Mouse (Mus musculus) liver, adult 2 months (tissue): ENCODE results near the gene Bptf. TPM values are rescaled to one million over a fixed set of nuclear protein-coding genes. Genes with fewer than 3 reads are reported as not detected.

Experiments used
- DNase-seq: peaks from one replicate; pipeline ENCODE4 v3.0.0-alpha.2; 2011; ENCODE audit warnings: low read depth, low spot score; ENCODE audit errors: extremely low read depth
- H3K27ac ChIP-seq: fragments of 200-500 bp; replicated peaks from 2 replicates; pipeline ENCODE4 v1.5.1; 2012; ENCODE audit warnings: low read depth, mild to moderate bottlenecking, control low read depth, inconsistent platforms, low read length; ENCODE audit not compliant: insufficient read depth
- H3K27me3 ChIP-seq: fragments of 200-500 bp; 2 replicates; pipeline ENCODE4 v1.6.1; 2012; ENCODE audit warnings: mild to moderate bottlenecking, moderate library complexity, low read length, inconsistent platforms; ENCODE audit not compliant: control insufficient read depth, insufficient read depth
- H3K36me3 ChIP-seq: fragments of 200-500 bp; 2 replicates; pipeline ENCODE4 v1.6.1; 2012; ENCODE audit warnings: low read length, inconsistent platforms; ENCODE audit not compliant: control insufficient read depth, insufficient read depth
- H3K4me1 ChIP-seq: fragments of 200-500 bp; 2 replicates; pipeline ENCODE4 v1.6.1; 2011; ENCODE audit warnings: low read length; ENCODE audit not compliant: control insufficient read depth, insufficient read depth
- H3K4me3 ChIP-seq: fragments of 200-500 bp; 2 replicates; pipeline ENCODE4 v1.5.1; 2011; ENCODE audit warnings: low read depth, mild to moderate bottlenecking, control low read depth, low read length, moderate library complexity; ENCODE audit not compliant: insufficient read depth
- H3K79me2 ChIP-seq: fragments of 200-500 bp; 2 replicates; pipeline ENCODE4 v1.6.1; 2012; ENCODE audit warnings: inconsistent platforms, mild to moderate bottlenecking, low read length, moderate library complexity; ENCODE audit not compliant: control insufficient read depth, insufficient read depth
- H3K9ac ChIP-seq: fragments of 200-500 bp; 2 replicates; pipeline ENCODE4 v1.6.1; 2012; ENCODE audit warnings: low read depth, mild to moderate bottlenecking, control low read depth, inconsistent platforms, low read length
- CTCF ChIP-seq: fragments of 200-500 bp; IDR thresholded peaks from 2 replicates; pipeline ENCODE4 v1.5.1; 2011; ENCODE audit warnings: low read depth, low read length, control low read depth
- POLR2A ChIP-seq: fragments of 200-500 bp; IDR thresholded peaks from 2 replicates; pipeline ENCODE4 v1.6.1; 2011; ENCODE audit warnings: low read length, control low read depth; ENCODE audit not compliant: insufficient read depth; ENCODE audit errors: extremely low read depth
- WGBS: fragments of 180-500 bp; shearing (Covaris S2); methylation state at CpG from one replicate; pipeline ENCODE4 v1.1.7; 2018; 5-methylcytosine and 5-hydroxymethylcytosine counted together
- polyA plus RNA-seq: library from polyadenylated mRNA; depleted of rRNA; stranded (reverse); fragments of >200 nt; gene quantifications from 2 replicates; pipeline ENCODE4 v1.2.3, GENCODE M21; 2012; rRNA removed
- total RNA-seq: library from RNA; depleted of rRNA; stranded (reverse); fragments of >200 nt; gene quantifications from 2 replicates; pipeline ENCODE4 v1.2.3, GENCODE M21; 2014; rRNA removed

Bptf gene
- 15.0 and 16.2 TPM in 2 replicates for total RNA-seq
- polyA plus RNA-seq = 5.6 and 7.6 TPM in 2 replicates

- TF ChIP-seq POLR2A (peak; percentile 61; the same call in 1 of the 2 replicates), CTCF (peak; percentile 78)
- Histone ChIP-seq H3K36me3 (no peaks in the 10 kb centered on the region), H3K4me3 (peak within 1 kb of the TSS; percentile 69), H3K79me2 (peaks cover 2% of the 10 kb centered on the region; the same call in 1 of the 2 replicates), H3K27ac (peak within 1 kb of the TSS; percentile 25), H3K4me1 (peaks cover 4% of the 10 kb centered on the region; the same call in 1 of the 2 replicates), H3K9ac (peak within 1 kb of the TSS; percentile 66), H3K27me3 (no peaks in the 10 kb centered on the region)
- 3% methylated on average over 45 of the region's 94 CpGs for WGBS
- peak; percentile 54 for DNase-seq
Observed at GRCm38 (mm10) chr11:107131749-107132421, at the start of gene Bptf. Gene Bptf, minus strand, starts transcription at chr11:107132127.

- TF ChIP-seq CTCF = no peak
- no peak for TF ChIP-seq POLR2A
- H3K4me1 ChIP-seq = no peaks in the 10 kb centered on the region
- H3K36me3 ChIP-seq = peaks cover 1% of the 10 kb centered on the region
- 74% methylated on average over 4 of the region's 4 CpGs for WGBS
- H3K79me2 ChIP-seq = no peaks in the 10 kb centered on the region
- H3K27ac ChIP-seq = no peak overlapping the region
- no peak overlapping the region for H3K4me3 ChIP-seq
- H3K27me3 ChIP-seq = no peaks in the 10 kb centered on the region
- H3K9ac ChIP-seq = no peak overlapping the region
- DNase-seq = no peak
Observed at GRCm38 (mm10) chr11:107161215-107161614, 29.3 kb upstream of the Bptf start.

- Histone ChIP-seq H3K4me1 (no peaks in the 10 kb centered on the region), H3K4me3 (no peak overlapping the region), H3K27me3 (no peaks in the 10 kb centered on the region), H3K27ac (no peak overlapping the region), H3K36me3 (no peaks in the 10 kb centered on the region), H3K79me2 (no peaks in the 10 kb centered on the region), H3K9ac (no peak overlapping the region)
- WGBS = 73% methylated on average over 1 of the region's 1 CpGs
- TF ChIP-seq POLR2A = no peak
- peak; percentile 48 for TF ChIP-seq CTCF
- DNase-seq = peak; percentile 27
Observed at GRCm38 (mm10) chr11:107159034-107159433, 27.1 kb upstream of the Bptf start.

GRCm38 (mm10) chr11:107156977-107157642 is 25.2 kb upstream of the Bptf start:
- H3K36me3 ChIP-seq = no peaks in the 10 kb centered on the region
- H3K4me3 ChIP-seq = no peak overlapping the region
- H3K9ac ChIP-seq = no peak overlapping the region
- H3K27me3 ChIP-seq = no peaks in the 10 kb centered on the region
- TF ChIP-seq CTCF (no peak), POLR2A (no peak)
- 74% methylated on average over 5 of the region's 5 CpGs for WGBS
- no peak overlapping the region for H3K27ac ChIP-seq
- no peak for DNase-seq
- H3K79me2 ChIP-seq = no peaks in the 10 kb centered on the region
- H3K4me1 ChIP-seq = no peaks in the 10 kb centered on the region

- H3K36me3 ChIP-seq = no peaks in the 10 kb centered on the region
- no peak overlapping the region for H3K9ac ChIP-seq
- no peak for DNase-seq
- H3K27ac ChIP-seq = no peak overlapping the region
- no peaks in the 10 kb centered on the region for H3K27me3 ChIP-seq
- no peak for TF ChIP-seq CTCF
- TF ChIP-seq POLR2A = no peak
- 90% methylated on average over 5 of the region's 5 CpGs for WGBS
- no peaks in the 10 kb centered on the region for H3K79me2 ChIP-seq
- no peaks in the 10 kb centered on the region for H3K4me1 ChIP-seq
- no peak overlapping the region for H3K4me3 ChIP-seq
Observed at GRCm38 (mm10) chr11:107155292-107155691, 23.4 kb upstream of the Bptf start.

GRCm38 (mm10) chr11:107154431-107154830 is 22.5 kb upstream of the Bptf start:
- WGBS = 73% methylated on average over 7 of the region's 7 CpGs
- H3K27ac ChIP-seq = no peak overlapping the region
- H3K4me3 ChIP-seq = no peak overlapping the region
- no peaks in the 10 kb centered on the region for H3K36me3 ChIP-seq
- no peak overlapping the region for H3K9ac ChIP-seq
- DNase-seq = no peak
- no peaks in the 10 kb centered on the region for H3K27me3 ChIP-seq
- no peaks in the 10 kb centered on the region for H3K4me1 ChIP-seq
- H3K79me2 ChIP-seq = no peaks in the 10 kb centered on the region
- TF ChIP-seq CTCF = no peak
- TF ChIP-seq POLR2A = no peak
